Mouse (Mus musculus) midbrain, embryonic 12.5 days (tissue): ENCODE results near the gene Ap3b1. TPM values are rescaled to one million over a fixed set of nuclear protein-coding genes. Genes with fewer than 3 reads are reported as not detected.

Source experiments
- ATAC-seq: fragments of 200-750 bp; cut with Nextera tagmentation; 2 replicates; pipeline ENCODE4 v1.8.0; 2017; ENCODE audit warnings: low read depth, moderate TSS enrichment, moderate library complexity; ENCODE audit not compliant: low FRiP score
- H3K27ac ChIP-seq: fragments of 300-500 bp; sonication (generic); replicated peaks from 2 replicates; pipeline ENCODE4 v1.5.1; 2016; ENCODE audit warnings: mild to moderate bottlenecking
- H3K27me3 ChIP-seq: fragments of 300-500 bp; sonication (generic); 2 replicates; pipeline ENCODE4 v1.6.1; 2016; ENCODE audit warnings: mild to moderate bottlenecking
- H3K36me3 ChIP-seq: fragments of 300-500 bp; sonication (generic); 2 replicates; pipeline ENCODE4 v1.6.1; 2016
- H3K4me1 ChIP-seq: fragments of 300-500 bp; sonication (generic); 2 replicates; pipeline ENCODE4 v1.6.1; 2016
- H3K4me2 ChIP-seq: fragments of 300-500 bp; sonication (generic); replicated peaks from 2 replicates; pipeline ENCODE4 v1.6.1; 2016; ENCODE audit warnings: mild to moderate bottlenecking, moderate library complexity
- H3K4me3 ChIP-seq: fragments of 300-500 bp; sonication (generic); 2 replicates; pipeline ENCODE4 v1.5.1; 2016; ENCODE audit warnings: mild to moderate bottlenecking
- H3K9ac ChIP-seq: fragments of 300-500 bp; sonication (generic); replicated peaks from 2 replicates; pipeline ENCODE4 v1.6.1; 2016; ENCODE audit warnings: mild to moderate bottlenecking, moderate library complexity
- H3K9me3 ChIP-seq: fragments of 300-500 bp; sonication (generic); 2 replicates; pipeline ENCODE4 v1.6.1; 2016; ENCODE audit warnings: mild to moderate bottlenecking
- WGBS: fragments of 180-500 bp; shearing (Covaris S2); methylation state at CpG from one replicate; pipeline ENCODE4 v1.1.7; 2016; 5-methylcytosine and 5-hydroxymethylcytosine counted together
- polyA plus RNA-seq: library from polyadenylated mRNA; unstranded; fragments of >200 nt; fragmentation: Nextera tagmentation; extraction: Ambion mirVana; gene quantifications from 2 replicates; pipeline ENCODE4 v1.2.1, GENCODE M21; 2016

Ap3b1 gene
- polyA plus RNA-seq, 1 experiment from 2014 or later, result 39.8 TPM

- no peak overlapping the region for H3K27ac ChIP-seq
- no peak for ATAC-seq
- H3K4me2 ChIP-seq, result no peak overlapping the region
- 69% methylated on average over 5 of the region's 5 CpGs for WGBS
- no peak overlapping the region for H3K4me3 ChIP-seq
- H3K4me1 ChIP-seq, result no peaks in the 10 kb centered on the region
- peaks cover 3% of the 10 kb centered on the region; the same call in 1 of the 2 replicates for H3K36me3 ChIP-seq
- H3K27me3 ChIP-seq, result no peaks in the 10 kb centered on the region
- no peaks in the 10 kb centered on the region for H3K9me3 ChIP-seq
- H3K9ac ChIP-seq, result no peak overlapping the region
These were observed 64.8 kb downstream of the Ap3b1 start for GRCm38 (mm10) chr13:94423600-94423999.

- Histone ChIP-seq H3K4me3 (no peak overlapping the region), H3K4me2 (no peak overlapping the region), H3K9ac (no peak overlapping the region), H3K36me3 (peaks cover 8% of the 10 kb centered on the region; the same call in 1 of the 2 replicates), H3K4me1 (no peaks in the 10 kb centered on the region), H3K27me3 (no peaks in the 10 kb centered on the region), H3K27ac (no peak overlapping the region), H3K9me3 (no peaks in the 10 kb centered on the region)
- WGBS, result 96% methylated on average over 2 of the region's 2 CpGs
- ATAC-seq, result no peak
These were observed 70.8 kb downstream of the Ap3b1 start for GRCm38 (mm10) chr13:94429567-94429966.

- H3K27ac ChIP-seq, result no peak overlapping the region
- peaks cover 9% of the 10 kb centered on the region for H3K36me3 ChIP-seq
- no peak overlapping the region for H3K4me3 ChIP-seq
- no peaks in the 10 kb centered on the region for H3K27me3 ChIP-seq
- no peaks in the 10 kb centered on the region for H3K9me3 ChIP-seq
- WGBS, result 92% methylated on average over 5 of the region's 5 CpGs
- H3K9ac ChIP-seq, result no peak overlapping the region
- H3K4me1 ChIP-seq, result no peaks in the 10 kb centered on the region
- no peak for ATAC-seq
- H3K4me2 ChIP-seq, result no peak overlapping the region
These were observed 80.6 kb downstream of the Ap3b1 start for GRCm38 (mm10) chr13:94439386-94439785.

- peaks cover 9% of the 10 kb centered on the region for H3K36me3 ChIP-seq
- no peak overlapping the region for H3K4me3 ChIP-seq
- H3K4me2 ChIP-seq, result no peak overlapping the region
- H3K9me3 ChIP-seq, result no peaks in the 10 kb centered on the region
- ATAC-seq, result no peak
- 91% methylated on average over 4 of the region's 4 CpGs for WGBS
- H3K4me1 ChIP-seq, result no peaks in the 10 kb centered on the region
- H3K27me3 ChIP-seq, result no peaks in the 10 kb centered on the region
- H3K9ac ChIP-seq, result no peak overlapping the region
- H3K27ac ChIP-seq, result no peak overlapping the region
These were observed 82.4 kb downstream of the Ap3b1 start for GRCm38 (mm10) chr13:94441199-94441598.

DNA sequence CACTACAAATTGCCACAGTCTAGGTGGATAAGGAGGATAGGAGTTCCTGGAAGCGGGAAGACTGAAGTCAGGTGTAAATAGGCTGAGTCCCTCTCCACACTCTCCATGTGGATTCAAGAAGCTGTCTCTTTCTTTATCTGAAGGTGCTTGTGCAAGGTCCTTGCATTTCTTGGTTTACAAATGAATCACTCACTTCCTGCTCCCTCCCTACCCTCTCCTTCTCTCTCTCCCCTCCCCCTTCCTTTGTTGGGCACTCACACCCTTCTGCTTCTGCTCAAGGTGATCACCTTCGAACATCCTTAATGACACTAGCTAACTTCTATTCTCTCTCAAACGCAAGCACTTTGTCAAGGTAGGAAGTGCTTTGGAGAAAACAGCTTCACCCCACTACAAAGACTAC, 84.7 kb downstream of the Ap3b1 start:
- Histone ChIP-seq H3K4me3 (no peak overlapping the region), H3K27me3 (no peaks in the 10 kb centered on the region), H3K9me3 (no peaks in the 10 kb centered on the region), H3K4me1 (no peaks in the 10 kb centered on the region), H3K36me3 (peaks cover 16% of the 10 kb centered on the region), H3K9ac (no peak overlapping the region), H3K27ac (no peak overlapping the region), H3K4me2 (no peak overlapping the region)
- WGBS, result 83% methylated on average over 3 of the region's 3 CpGs
- no peak for ATAC-seq

GRCm38 (mm10) chr13:94445103-94445502, 86.3 kb downstream of the Ap3b1 start:
- Histone ChIP-seq H3K9me3 (no peaks in the 10 kb centered on the region), H3K4me2 (no peak overlapping the region), H3K4me3 (no peak overlapping the region), H3K27me3 (no peaks in the 10 kb centered on the region), H3K27ac (no peak overlapping the region), H3K9ac (no peak overlapping the region), H3K4me1 (no peaks in the 10 kb centered on the region), H3K36me3 (peaks cover 20% of the 10 kb centered on the region)
- ATAC-seq, result no peak
- WGBS, result 84% methylated on average over 5 of the region's 5 CpGs

DNA sequence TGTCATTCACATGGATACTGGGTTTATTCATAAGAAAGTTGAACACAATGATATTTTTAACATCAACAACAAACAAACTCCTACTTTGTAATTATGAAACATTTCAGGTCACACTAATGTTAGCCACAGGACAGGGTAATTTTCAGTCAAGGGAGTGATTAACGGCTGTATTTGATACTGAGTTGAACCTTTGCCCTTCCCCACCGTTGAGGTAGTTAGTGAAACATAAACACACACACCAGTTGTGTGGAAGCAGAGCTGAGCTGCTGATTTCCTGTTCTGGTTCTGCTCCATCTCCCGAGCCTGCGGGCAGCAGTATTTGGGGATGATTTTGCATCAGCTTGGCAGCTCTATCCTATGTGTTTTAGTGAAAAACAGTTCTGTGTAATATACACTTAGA, 88.2 kb downstream of the Ap3b1 start:
- H3K27me3 ChIP-seq, result no peaks in the 10 kb centered on the region
- 82% methylated on average over 4 of the region's 4 CpGs for WGBS

DNA sequence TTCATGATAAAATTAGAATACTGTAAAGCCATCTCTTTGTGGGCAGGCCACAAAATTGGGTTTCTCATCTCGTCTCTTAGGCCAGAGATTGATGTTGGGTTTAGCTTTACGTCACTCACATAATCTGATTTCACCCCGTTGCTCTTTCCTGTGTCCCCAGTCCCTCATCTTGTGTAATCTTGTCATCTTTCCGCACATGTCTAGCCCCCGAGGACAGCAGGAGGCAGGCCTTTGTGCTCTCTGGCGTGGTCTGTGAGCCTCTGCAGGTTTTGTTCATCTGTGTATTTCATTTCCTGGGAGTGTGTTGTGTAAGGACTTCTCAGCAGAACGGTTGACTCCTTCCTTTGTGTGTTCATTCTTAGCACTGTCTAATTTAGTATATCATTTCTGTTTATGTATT, 90.8 kb downstream of the Ap3b1 start:
- H3K27me3 ChIP-seq, result no peaks in the 10 kb centered on the region
- no peak overlapping the region for H3K4me2 ChIP-seq
- no peak overlapping the region for H3K9ac ChIP-seq
- H3K4me1 ChIP-seq, result no peaks in the 10 kb centered on the region
- H3K27ac ChIP-seq, result no peak overlapping the region
- peaks cover 18% of the 10 kb centered on the region for H3K36me3 ChIP-seq
- no peak for ATAC-seq
- 66% methylated on average over 7 of the region's 7 CpGs for WGBS
- H3K9me3 ChIP-seq, result no peaks in the 10 kb centered on the region
- H3K4me3 ChIP-seq, result no peak overlapping the region

More for the DNA sequence above, 88.2 kb downstream of the Ap3b1 start:
- Histone ChIP-seq H3K36me3 (peaks cover 13% of the 10 kb centered on the region), H3K4me2 (no peak overlapping the region), H3K27ac (no peak overlapping the region), H3K4me3 (no peak overlapping the region), H3K9me3 (no peaks in the 10 kb centered on the region), H3K4me1 (no peaks in the 10 kb centered on the region), H3K9ac (no peak overlapping the region)
- no peak for ATAC-seq

GRCm38 (mm10) chr13:94451229-94451628, 92.5 kb downstream of the Ap3b1 start:
- Histone ChIP-seq H3K4me1 (no peaks in the 10 kb centered on the region), H3K4me3 (no peak overlapping the region), H3K4me2 (no peak overlapping the region), H3K36me3 (peaks cover 20% of the 10 kb centered on the region), H3K27me3 (no peaks in the 10 kb centered on the region), H3K9ac (no peak overlapping the region), H3K9me3 (no peaks in the 10 kb centered on the region), H3K27ac (no peak overlapping the region)
- WGBS, result 50% methylated on average over 6 of the region's 6 CpGs
- 0 out of 2 replicates have a peak, but pooled peaks have one; percentile 54 for ATAC-seq

DNA sequence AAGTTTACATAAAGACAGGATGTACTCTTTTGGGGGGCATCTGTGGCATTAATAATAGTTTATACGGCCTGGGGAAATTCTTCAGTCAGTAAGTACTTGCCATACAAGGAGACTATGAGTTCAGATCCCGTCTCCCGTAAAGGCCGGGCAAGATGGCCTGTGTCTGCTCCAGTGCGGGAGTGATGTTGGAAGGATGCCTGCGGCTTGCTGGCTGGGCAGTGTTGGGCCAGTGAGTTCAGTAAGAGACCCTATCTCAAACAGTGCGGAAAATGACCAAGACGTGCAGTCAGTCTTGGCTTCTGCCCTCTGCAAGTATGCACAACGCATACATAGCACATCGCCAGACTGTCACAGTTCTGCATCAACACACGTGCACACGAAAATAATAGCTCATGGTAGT, 95.4 kb downstream of the Ap3b1 start:
- H3K9me3 ChIP-seq, result no peaks in the 10 kb centered on the region
- no peak overlapping the region for H3K9ac ChIP-seq
- no peak for ATAC-seq
- H3K4me1 ChIP-seq, result no peaks in the 10 kb centered on the region
- H3K4me3 ChIP-seq, result no peak overlapping the region
- WGBS, result 92% methylated on average over 12 of the region's 12 CpGs
- H3K27me3 ChIP-seq, result no peaks in the 10 kb centered on the region
- peaks cover 10% of the 10 kb centered on the region for H3K36me3 ChIP-seq
- no peak overlapping the region for H3K4me2 ChIP-seq
- no peak overlapping the region for H3K27ac ChIP-seq

DNA sequence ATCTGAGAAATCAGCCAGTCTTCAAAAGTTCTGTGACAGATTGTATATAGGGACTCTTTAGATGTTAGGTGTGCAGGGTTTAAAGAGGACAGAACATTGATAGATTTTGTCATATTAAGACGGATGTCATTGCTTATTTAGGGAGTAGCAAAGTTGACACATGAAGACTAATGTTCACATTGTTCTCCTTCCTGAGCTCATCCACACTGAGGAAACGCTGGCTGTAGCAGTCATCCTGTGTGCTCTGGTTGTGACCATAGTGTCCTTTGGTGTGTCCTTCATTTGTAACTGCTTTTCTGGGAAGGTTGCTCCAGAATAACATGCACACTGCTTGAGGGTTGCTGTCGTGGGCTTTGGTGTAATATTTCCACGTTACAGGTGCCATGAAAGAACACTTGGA, 100.4 kb downstream of the Ap3b1 start:
- H3K4me3 ChIP-seq, result no peak overlapping the region
- H3K36me3 ChIP-seq, result peaks cover 6% of the 10 kb centered on the region; the same call in 1 of the 2 replicates
- no peak overlapping the region for H3K9ac ChIP-seq
- no peak overlapping the region for H3K4me2 ChIP-seq
- no peaks in the 10 kb centered on the region for H3K4me1 ChIP-seq
- no peaks in the 10 kb centered on the region for H3K9me3 ChIP-seq
- no peak overlapping the region for H3K27ac ChIP-seq
- 84% methylated on average over 4 of the region's 4 CpGs for WGBS
- H3K27me3 ChIP-seq, result no peaks in the 10 kb centered on the region
- no peak for ATAC-seq

- Histone ChIP-seq H3K27ac (no peak overlapping the region), H3K9ac (no peak overlapping the region), H3K4me3 (no peak overlapping the region), H3K36me3 (no peaks in the 10 kb centered on the region), H3K9me3 (no peaks in the 10 kb centered on the region), H3K4me2 (no peak overlapping the region), H3K4me1 (no peaks in the 10 kb centered on the region), H3K27me3 (no peaks in the 10 kb centered on the region)
- no peak for ATAC-seq
- WGBS, result 28% methylated on average over 2 of the region's 2 CpGs
These were observed 105.5 kb downstream of the Ap3b1 start for GRCm38 (mm10) chr13:94464221-94464620.

DNA sequence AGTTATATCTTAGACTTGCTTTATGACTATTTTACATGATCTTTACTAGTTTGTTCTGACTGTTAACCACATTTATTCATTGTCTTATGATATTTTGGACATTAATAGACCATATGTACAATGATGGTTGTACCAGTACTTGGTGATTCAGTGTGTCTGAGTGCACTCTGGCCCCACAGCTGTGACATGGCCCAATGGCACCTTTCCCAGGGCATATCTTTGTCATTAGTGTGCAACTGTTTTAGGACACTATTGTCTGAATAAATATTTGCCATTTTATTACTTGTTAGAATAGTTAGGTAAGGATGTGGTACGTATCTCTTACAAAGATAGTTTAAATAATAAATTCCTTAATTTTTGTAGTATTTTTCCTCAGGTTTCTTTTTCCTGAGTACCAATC, 109.8 kb downstream of the Ap3b1 start:
- 93% methylated on average over 1 of the region's 1 CpGs for WGBS
- no peak overlapping the region for H3K9ac ChIP-seq
- no peak for ATAC-seq
- H3K27me3 ChIP-seq, result no peaks in the 10 kb centered on the region
- no peak overlapping the region for H3K27ac ChIP-seq
- H3K4me3 ChIP-seq, result no peak overlapping the region
- no peaks in the 10 kb centered on the region for H3K9me3 ChIP-seq
- no peaks in the 10 kb centered on the region for H3K36me3 ChIP-seq
- no peaks in the 10 kb centered on the region for H3K4me1 ChIP-seq
- no peak overlapping the region for H3K4me2 ChIP-seq
